Mouse (Mus musculus): Measurements from ENCODE around the gene Nosip. TPM values are rescaled to one million over a fixed set of nuclear protein-coding genes. Genes with fewer than 3 reads are reported as not detected.
"Not testable (repeated sequence)": the region's sequence is repeated elsewhere in the genome, so short reads cannot be mapped to it uniquely, and the experiment has no call there.

Gene Nosip
- polyA plus RNA-seq, 1 experiment from 2014 or later, result 53.8 TPM

- Histone ChIP-seq H3K9me3 (ENCODE audit: control insufficient read depth, low read length) (no peaks in the 10 kb centered on the region), H3K27me3 (ENCODE audit: control insufficient read depth, insufficient read depth, low read length) (no peaks in the 10 kb centered on the region), H3K36me3 (ENCODE audit: control insufficient read depth, insufficient read depth, low read length) (peaks cover 60% of the 10 kb centered on the region), H3K4me2 (ENCODE audit: low read length) (peak overlapping the region; percentile 47), H3K27ac (replicated peaks in 1 of 2; ENCODE audit: control insufficient read depth in 1 of 2, insufficient read depth in 1 of 2, low read depth in 2 of 2, low read length in 2 of 2) (peak overlapping the region; percentile 5 to 77; a peak in 1 of 4 replicates), H3K4me3 (ENCODE audit: control insufficient read depth in 1 of 2, insufficient read depth in 1 of 2, low read depth in 1 of 2, low read length in 2 of 2) (no peak overlapping the region), H3K4me1 (ENCODE audit: control insufficient read depth in 2 of 2, insufficient read depth in 2 of 2, low read length in 2 of 2) (peaks cover 24 to 40% of the 10 kb centered on the region in 2 experiments), H3K9ac (ENCODE audit: low read length) (no peak overlapping the region)
- no peak for ATAC-seq (ENCODE audit: insufficient number of reproducible peaks, insufficient read depth, low FRiP score, low read depth)
- WGBS, result 29% methylated on average over 7 of the region's 7 CpGs
These were observed 62.9 kb downstream of the Nosip start for GRCm38 (mm10) chr7:45125144-45125600.

GRCm38 (mm10) chr7:45125649-45126048 is 63.4 kb downstream of the Nosip start:
- not testable (repeated sequence) for ATAC-seq (ENCODE audit: insufficient number of reproducible peaks, insufficient read depth, low FRiP score, low read depth); H3K9ac ChIP-seq (ENCODE audit: low read length); H3K4me3 ChIP-seq (ENCODE audit: control insufficient read depth in 1 of 2, insufficient read depth in 1 of 2, low read depth in 1 of 2, low read length in 2 of 2); H3K4me2 ChIP-seq (ENCODE audit: low read length); H3K27me3 ChIP-seq (ENCODE audit: control insufficient read depth, insufficient read depth, low read length); H3K9me3 ChIP-seq (ENCODE audit: control insufficient read depth, low read length)
- peaks cover 56% of the 10 kb centered on the region for H3K36me3 ChIP-seq (ENCODE audit: control insufficient read depth, insufficient read depth, low read length)
- WGBS, result 70% methylated on average over 5 of the region's 5 CpGs
- peaks cover 24 to 40% of the 10 kb centered on the region in 2 experiments for H3K4me1 ChIP-seq (ENCODE audit: control insufficient read depth in 2 of 2, insufficient read depth in 2 of 2, low read length in 2 of 2)
- peak overlapping the region in 1 of 2 experiments; percentile 77; a peak in 1 of 4 replicates for H3K27ac ChIP-seq (replicated peaks in 1 of 2; ENCODE audit: control insufficient read depth in 1 of 2, insufficient read depth in 1 of 2, low read depth in 2 of 2, low read length in 2 of 2)

- Histone ChIP-seq H3K4me1 (ENCODE audit: control insufficient read depth in 2 of 2, insufficient read depth in 2 of 2, low read length in 2 of 2) (peaks cover 24 to 40% of the 10 kb centered on the region in 2 experiments), H3K9ac (ENCODE audit: low read length) (peak overlapping the region; percentile 99), H3K36me3 (ENCODE audit: control insufficient read depth, insufficient read depth, low read length) (peaks cover 49% of the 10 kb centered on the region), H3K4me3 (ENCODE audit: control insufficient read depth in 1 of 2, insufficient read depth in 1 of 2, low read depth in 1 of 2, low read length in 2 of 2) (peak overlapping the region; percentile 65 to 93), H3K27me3 (ENCODE audit: control insufficient read depth, insufficient read depth, low read length) (no peaks in the 10 kb centered on the region), H3K27ac (replicated peaks in 1 of 2; ENCODE audit: control insufficient read depth in 1 of 2, insufficient read depth in 1 of 2, low read depth in 2 of 2, low read length in 2 of 2) (peak overlapping the region; percentile 84 to 91; a peak in 3 of 4 replicates), H3K4me2 (ENCODE audit: low read length) (peak overlapping the region; percentile 92), H3K9me3 (ENCODE audit: control insufficient read depth, low read length) (no peaks in the 10 kb centered on the region)
- no peak for ATAC-seq (ENCODE audit: insufficient number of reproducible peaks, insufficient read depth, low FRiP score, low read depth)
- 74% methylated on average over 17 of the region's 17 CpGs for WGBS
These were observed 64.1 kb downstream of the Nosip start for GRCm38 (mm10) chr7:45126147-45126843.

- H3K4me1 ChIP-seq (ENCODE audit: control insufficient read depth in 2 of 2, insufficient read depth in 2 of 2, low read length in 2 of 2), result peaks cover 24 to 37% of the 10 kb centered on the region in 2 experiments
- H3K9ac ChIP-seq (ENCODE audit: low read length), result peak overlapping the region; percentile 99
- H3K9me3 ChIP-seq (ENCODE audit: control insufficient read depth, low read length), result no peaks in the 10 kb centered on the region
- peak overlapping the region; percentile 92 for H3K4me2 ChIP-seq (ENCODE audit: low read length)
- peaks cover 42% of the 10 kb centered on the region for H3K36me3 ChIP-seq (ENCODE audit: control insufficient read depth, insufficient read depth, low read length)
- WGBS, result 23% methylated on average over 21 of the region's 21 CpGs
- no peaks in the 10 kb centered on the region for H3K27me3 ChIP-seq (ENCODE audit: control insufficient read depth, insufficient read depth, low read length)
- peak overlapping the region; percentile 84 to 91 for H3K27ac ChIP-seq (replicated peaks in 1 of 2; ENCODE audit: control insufficient read depth in 1 of 2, insufficient read depth in 1 of 2, low read depth in 2 of 2, low read length in 2 of 2)
- no peak for ATAC-seq (ENCODE audit: insufficient number of reproducible peaks, insufficient read depth, low FRiP score, low read depth)
- peak overlapping the region; percentile 65 to 93 for H3K4me3 ChIP-seq (ENCODE audit: control insufficient read depth in 1 of 2, insufficient read depth in 1 of 2, low read depth in 1 of 2, low read length in 2 of 2)
These were observed 64.8 kb downstream of the Nosip start for GRCm38 (mm10) chr7:45126844-45127699.

MicroRNAs within 50 kb of the gene (microRNA counts, 519-probe panel; counts per million panel counts)
- 322 counts per million, percentile 70 among the panel's probes with 10 or more counts for microRNA mmu-miR-150

Small RNA genes within 50 kb of the gene (microRNA-seq; reads per million reads assigned to microRNA genes)
- gene Mir150 (16.8 reads per million, percentile 29 among the genes with 10 or more reads in this experiment), gene Mir5121 (9.5 reads per million, percentile 21 among the genes with 10 or more reads in this experiment), gene Mir7054 (not detected)

Other genes starting within 250 kb of the Nosip start
- gene Nup62, start 246.3 kb upstream of the Nosip start, polyA plus RNA-seq (2014; fragmentation: Nextera tagmentation; extraction: Ambion mirVana), result 41.5 and 41.7 TPM in 2 replicates
- gene Il4i1, start 246.0 kb upstream of the Nosip start, polyA plus RNA-seq (2014; fragmentation: Nextera tagmentation; extraction: Ambion mirVana), result 0.77 and 0.91 TPM in 2 replicates
- gene Atf5, start 245.8 kb upstream of the Nosip start, polyA plus RNA-seq (2014; fragmentation: Nextera tagmentation; extraction: Ambion mirVana), result 1.8 and 1.9 TPM in 2 replicates
- gene Akt1s1, start 213.4 kb upstream of the Nosip start, polyA plus RNA-seq (2014; fragmentation: Nextera tagmentation; extraction: Ambion mirVana), result 33.4 and 61.6 TPM in 2 replicates
- 44.5 and 53.5 TPM in 2 replicates for gene Tbc1d17, start 213.3 kb upstream of the Nosip start, polyA plus RNA-seq (2014; fragmentation: Nextera tagmentation; extraction: Ambion mirVana)
- gene Pnkp, start 205.3 kb upstream of the Nosip start, polyA plus RNA-seq (2014; fragmentation: Nextera tagmentation; extraction: Ambion mirVana), result 19.4 and 22.7 TPM in 2 replicates
- 279 and 310 TPM in 2 replicates for gene Ptov1, start 192.6 kb upstream of the Nosip start, polyA plus RNA-seq (2014; fragmentation: Nextera tagmentation; extraction: Ambion mirVana)
- gene Med25, start 169.7 kb upstream of the Nosip start, polyA plus RNA-seq (2014; fragmentation: Nextera tagmentation; extraction: Ambion mirVana), result 52.6 and 59.5 TPM in 2 replicates
- 11.9 and 14.5 TPM in 2 replicates for gene Fuz, start 166.3 kb upstream of the Nosip start, polyA plus RNA-seq (2014; fragmentation: Nextera tagmentation; extraction: Ambion mirVana)
- 54.0 and 58.8 TPM in 2 replicates for gene Ap2a1, start 132.9 kb upstream of the Nosip start, polyA plus RNA-seq (2014; fragmentation: Nextera tagmentation; extraction: Ambion mirVana)
- not detected in 2 replicates for gene Tsks, start 119.2 kb upstream of the Nosip start, polyA plus RNA-seq (2014; fragmentation: Nextera tagmentation; extraction: Ambion mirVana)
- 8.0 and 11.1 TPM in 2 replicates for gene Cpt1c, start 87.6 kb upstream of the Nosip start, polyA plus RNA-seq (2014; fragmentation: Nextera tagmentation; extraction: Ambion mirVana)
- 134 and 145 TPM in 2 replicates for gene Prmt1, start 75.9 kb upstream of the Nosip start, polyA plus RNA-seq (2014; fragmentation: Nextera tagmentation; extraction: Ambion mirVana)
- 57.6 and 60.9 TPM in 2 replicates for gene Irf3, start 64.8 kb upstream of the Nosip start, polyA plus RNA-seq (2014; fragmentation: Nextera tagmentation; extraction: Ambion mirVana)
- gene Bcl2l12, start 63.7 kb upstream of the Nosip start, polyA plus RNA-seq (2014; fragmentation: Nextera tagmentation; extraction: Ambion mirVana), result 34.7 and 35.4 TPM in 2 replicates
- 36.2 and 36.8 TPM in 2 replicates for gene Scaf1, start 46.1 kb upstream of the Nosip start, polyA plus RNA-seq (2014; fragmentation: Nextera tagmentation; extraction: Ambion mirVana)
- 98.6 and 108 TPM in 2 replicates for gene Rras, start 44.5 kb upstream of the Nosip start, polyA plus RNA-seq (2014; fragmentation: Nextera tagmentation; extraction: Ambion mirVana)
- 6.7 and 8.7 TPM in 2 replicates for gene Prr12, start 9.5 kb upstream of the Nosip start, polyA plus RNA-seq (2014; fragmentation: Nextera tagmentation; extraction: Ambion mirVana)
- 13.4 and 14.5 TPM in 2 replicates for gene Prrg2, start 248 bp downstream of the Nosip start, polyA plus RNA-seq (2014; fragmentation: Nextera tagmentation; extraction: Ambion mirVana)
- 218 and 262 TPM in 2 replicates for gene Rcn3, start 29.8 kb downstream of the Nosip start, polyA plus RNA-seq (2014; fragmentation: Nextera tagmentation; extraction: Ambion mirVana)
- gene Fcgrt, start 41.4 kb downstream of the Nosip start, polyA plus RNA-seq (2014; fragmentation: Nextera tagmentation; extraction: Ambion mirVana), result 50.5 and 53.8 TPM in 2 replicates
- gene Rps11, start 62.0 kb downstream of the Nosip start, polyA plus RNA-seq (2014; fragmentation: Nextera tagmentation; extraction: Ambion mirVana), result 1,053 and 1,103 TPM in 2 replicates
- 878 and 918 TPM in 2 replicates for gene Rpl13a, start 66.3 kb downstream of the Nosip start, polyA plus RNA-seq (2014; fragmentation: Nextera tagmentation; extraction: Ambion mirVana)
- gene Gm45713, start 73.8 kb downstream of the Nosip start, polyA plus RNA-seq (2014; fragmentation: Nextera tagmentation; extraction: Ambion mirVana), result 0.34 and 0.58 TPM in 2 replicates
- gene Flt3l, start 74.0 kb downstream of the Nosip start, polyA plus RNA-seq (2014; fragmentation: Nextera tagmentation; extraction: Ambion mirVana), result 1.3 and 1.4 TPM in 2 replicates
- gene Pih1d1, start 91.9 kb downstream of the Nosip start, polyA plus RNA-seq (2014; fragmentation: Nextera tagmentation; extraction: Ambion mirVana), result 86.3 and 94.5 TPM in 2 replicates
- gene Aldh16a1, start 92.2 kb downstream of the Nosip start, polyA plus RNA-seq (2014; fragmentation: Nextera tagmentation; extraction: Ambion mirVana), result 27.8 and 31.2 TPM in 2 replicates
- 5.3 and 7.8 TPM in 2 replicates for gene Slc17a7, start 101.5 kb downstream of the Nosip start, polyA plus RNA-seq (2014; fragmentation: Nextera tagmentation; extraction: Ambion mirVana)
- not detected in 2 replicates for gene Gfy, start 117.1 kb downstream of the Nosip start, polyA plus RNA-seq (2014; fragmentation: Nextera tagmentation; extraction: Ambion mirVana)
- gene Pth2, start 118.6 kb downstream of the Nosip start, polyA plus RNA-seq (2014; fragmentation: Nextera tagmentation; extraction: Ambion mirVana), result 0.61 TPM in 1 of 2 replicates, not detected in the other
- gene Ccdc155, start 142.5 kb downstream of the Nosip start, polyA plus RNA-seq (2014; fragmentation: Nextera tagmentation; extraction: Ambion mirVana), result 0.32 and 0.54 TPM in 2 replicates
- 0.65 and 1.7 TPM in 2 replicates for gene Dkkl1, start 149.7 kb downstream of the Nosip start, polyA plus RNA-seq (2014; fragmentation: Nextera tagmentation; extraction: Ambion mirVana)
- 106 and 111 TPM in 2 replicates for gene Tead2, start 153.3 kb downstream of the Nosip start, polyA plus RNA-seq (2014; fragmentation: Nextera tagmentation; extraction: Ambion mirVana)
- 1.7 and 1.9 TPM in 2 replicates for gene Cd37, start 176.7 kb downstream of the Nosip start, polyA plus RNA-seq (2014; fragmentation: Nextera tagmentation; extraction: Ambion mirVana)
- gene Slc6a16, start 178.7 kb downstream of the Nosip start, polyA plus RNA-seq (2014; fragmentation: Nextera tagmentation; extraction: Ambion mirVana), result 0.38 TPM in 1 of 2 replicates, not detected in the other
- not detected in 2 replicates for gene Slc6a21, start 215.1 kb downstream of the Nosip start, polyA plus RNA-seq (2014; fragmentation: Nextera tagmentation; extraction: Ambion mirVana)

Measured in heart, embryonic 14.5 days (tissue).